In the genomic region with DNA sequence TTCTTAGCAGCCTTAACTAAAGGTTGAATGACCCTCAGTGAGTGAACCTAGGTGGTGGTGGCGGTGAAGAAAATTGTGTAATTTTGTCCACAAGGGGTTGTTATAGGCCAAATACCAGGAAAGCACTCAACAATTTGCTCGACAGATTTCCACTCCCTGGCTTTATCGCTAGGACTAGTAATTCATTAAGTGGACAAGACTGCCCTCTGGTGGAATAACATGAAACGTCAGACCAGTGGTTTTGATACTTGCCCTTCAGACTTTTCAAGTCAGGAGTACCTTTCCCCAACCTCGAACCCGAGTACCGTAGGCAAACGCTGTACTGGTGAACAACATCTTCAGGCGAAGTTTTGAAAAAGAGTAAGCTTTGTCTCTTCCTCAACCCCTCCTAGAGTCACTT, we compare ENCODE assay signal across 8 mouse cellular contexts. TPM values are rescaled to one million over a fixed set of nuclear protein-coding genes. Genes with fewer than 3 reads are reported as not detected.
DNase-seq lines count a peak whose midpoint lies in the region; ATAC-seq and TF ChIP-seq lines count a peak whose summit lies in the region.

No protein-coding gene starts in this region.

- peaks cover 48% of the 10 kb centered on the region for H3K27me3 ChIP-seq in megakaryocyte, embryonic 14.5 days (replicated peaks)

- no peak overlapping the region for H3K4me3 ChIP-seq in left cerebral cortex, adult 2 months
- peak overlapping the region; percentile 86 for H3K4me3 ChIP-seq in megakaryocyte, embryonic 14.5 days (replicated peaks)

- ATAC-seq in inflammation-experienced regulatory T-cells, adult 6 months, result peak; percentile 70

- peak; percentile 70 to 95 for DNase-seq in adrenal gland, adult (ENCODE audit: inconsistent age in 2 of 2, low spot score in 1 of 2)
- no peak for DNase-seq in adrenal gland, postnatal 25 days
- peak; percentile 90 to 91 for DNase-seq in cerebellum, postnatal 14 days
- peak; percentile 63 to 90 for DNase-seq in frontal cortex, postnatal 36 days (ENCODE audit: low spot score in 2 of 2)
- DNase-seq in left cerebral cortex, adult 2 months (ENCODE audit: extremely low spot score in 1 of 2, low spot score in 2 of 2), result peak; percentile 61 to 75
- DNase-seq in right cerebral cortex, postnatal 25 days, result peak; percentile 57

- no peaks in the 10 kb centered on the region for H3K9me3 ChIP-seq in megakaryocyte, embryonic 14.5 days

- peaks cover 56% of the 10 kb centered on the region for H3K4me1 ChIP-seq in megakaryocyte, embryonic 14.5 days

- H3K36me3 ChIP-seq in megakaryocyte, embryonic 14.5 days (replicated peaks; ENCODE audit: low read length), result no peaks in the 10 kb centered on the region

- intact Hi-C loops in left cerebral cortex, adult 2 months (cut with DNase I), result loop anchor here (1.0 to 5.0 kb wide), 3 partner anchors 50 to 164 kb away; no protein-coding TSS in a partner anchor

- 0 out of 2 replicates have a peak overlapping the region, but pooled peaks have one; percentile 2 for H3K27ac ChIP-seq in left cerebral cortex, adult 2 months

- TF ChIP-seq CTCF in left cerebral cortex, adult 2 months (IDR thresholded peaks at IDR 0.05), result peak; percentile 90

RNA-seq across cellular contexts. Expression of a gene that starts 3.9 kb away (rescaled TPM):
- total RNA-seq in adrenal gland, postnatal 25 days (2021), result 1.5 and 1.9 TPM in 2 replicates
- 1 to 10 TPM; 6.0 to 7.7 (median 7.3) TPM for polyA plus RNA-seq in inflammation-experienced regulatory T-cells, adult 6 months (2017; shearing (Covaris generic))
- total RNA-seq in left cerebral cortex, adult 2 months (2021), result 10 to 100 TPM; 13.1 to 15.3 TPM
- 0.18 TPM in 1 of 2 replicates, not detected in the other for polyA plus RNA-seq in megakaryocyte, embryonic 14.5 days (2012; ENCODE audit: insufficient read depth, low replicate concordance)

RNA-seq across cellular contexts. Expression of a gene that starts 5.4 kb away (rescaled TPM):
- 238 and 302 TPM in 2 replicates for total RNA-seq in adrenal gland, postnatal 25 days (2021)
- polyA plus RNA-seq in inflammation-experienced regulatory T-cells, adult 6 months (2017; shearing (Covaris generic)), result 1 to 10 TPM in 1 of 3 experiments, under 1 TPM in 1, not detected in 1; 0.58 to 2.0 TPM
- total RNA-seq in left cerebral cortex, adult 2 months (2021), result 10 to 100 TPM; 63.7 to 73.3 TPM
- polyA plus RNA-seq in megakaryocyte, embryonic 14.5 days (2012; ENCODE audit: insufficient read depth, low replicate concordance), result 17.7 and 57.2 TPM in 2 replicates

RNA-seq across cellular contexts. Expression of a gene that starts 27.3 kb away (rescaled TPM):
- total RNA-seq in adrenal gland, postnatal 25 days (2021), result 7.7 and 15.9 TPM in 2 replicates
- 10 to 100 TPM in 2 of 3 experiments, 1 to 10 TPM in 1; 5.1 to 12.9 (median 11.9) TPM for polyA plus RNA-seq in inflammation-experienced regulatory T-cells, adult 6 months (2017; shearing (Covaris generic))
- 1 to 10 TPM; 6.5 to 7.4 TPM for total RNA-seq in left cerebral cortex, adult 2 months (2021)
- polyA plus RNA-seq in megakaryocyte, embryonic 14.5 days (2012; ENCODE audit: insufficient read depth, low replicate concordance), result 15.8 and 37.7 TPM in 2 replicates

RNA-seq across cellular contexts. Expression of a gene that starts 28.4 kb away (rescaled TPM):
- total RNA-seq in adrenal gland, postnatal 25 days (2021), result 189 and 195 TPM in 2 replicates
- 100 to 1,000 TPM; 196 to 255 (median 212) TPM for polyA plus RNA-seq in inflammation-experienced regulatory T-cells, adult 6 months (2017; shearing (Covaris generic))
- total RNA-seq in left cerebral cortex, adult 2 months (2021), result 10 to 100 TPM; 78.8 to 80.8 TPM
- polyA plus RNA-seq in megakaryocyte, embryonic 14.5 days (2012; ENCODE audit: insufficient read depth, low replicate concordance), result 56.5 and 587 TPM in 2 replicates

RNA-seq across cellular contexts. Expression of a gene that starts 38.2 kb away (rescaled TPM):
- 9.6 and 10.2 TPM in 2 replicates for total RNA-seq in adrenal gland, postnatal 25 days (2021)
- polyA plus RNA-seq in inflammation-experienced regulatory T-cells, adult 6 months (2017; shearing (Covaris generic)), result 1 to 10 TPM; 3.6 to 5.1 (median 4.8) TPM
- 10 to 100 TPM; 13.2 to 16.3 TPM for total RNA-seq in left cerebral cortex, adult 2 months (2021)
- polyA plus RNA-seq in megakaryocyte, embryonic 14.5 days (2012; ENCODE audit: insufficient read depth, low replicate concordance), result 1.1 and 1.9 TPM in 2 replicates
